Mouse (Mus musculus): ENCODE measurements around the gene Srpx. TPM values are rescaled to one million over a fixed set of nuclear protein-coding genes. Genes with fewer than 3 reads are reported as not detected.
A peak's percentile ranks its signal among the peaks of the same experiment; 100 is the strongest.

Gene Srpx
- total RNA-seq (2021) = 10 to 100 TPM in 1 of 2 experiments, 1 to 10 TPM in 1; 4.0 to 10.1 TPM
- 19.1 and 28.7 TPM in 2 replicates for polyA plus RNA-seq (2012; rRNA removed)
- long read RNA-seq, partial matches to known transcripts = 1 of 8 reads
- long read RNA-seq, other reads (novel, unspliced or antisense) = 1 of 8 reads

GRCm38 (mm10) chrX:10117065-10117719 lies at the start of gene Srpx:
Srpx (minus strand) TSS chrX:10117709.
- DNase-seq = no peak

- DNase-seq = no peak
Measured at GRCm38 (mm10) chrX:10152390-10152789, 34.9 kb upstream of the Srpx start.

- no peak for DNase-seq
Measured at GRCm38 (mm10) chrX:10115780-10116179, 1.7 kb downstream of the Srpx start.

GRCm38 (mm10) chrX:10110736-10111135 lies 6.8 kb downstream of the Srpx start:
- no peak for DNase-seq

GRCm38 (mm10) chrX:10108558-10108957 lies 9.0 kb downstream of the Srpx start:
- DNase-seq = no peak

- DNase-seq = no peak
Measured at GRCm38 (mm10) chrX:10105475-10105874, 12.0 kb downstream of the Srpx start.

GRCm38 (mm10) chrX:10102739-10103138 lies 14.8 kb downstream of the Srpx start:
- no peak for DNase-seq

- no peak for DNase-seq
Measured at GRCm38 (mm10) chrX:10095797-10096196, 21.7 kb downstream of the Srpx start.

- no peak for DNase-seq
Measured at GRCm38 (mm10) chrX:10080385-10080784, 37.1 kb downstream of the Srpx start.

- DNase-seq = no peak
Measured at GRCm38 (mm10) chrX:10079981-10080380, 37.5 kb downstream of the Srpx start.

- no peak for DNase-seq
Measured at GRCm38 (mm10) chrX:10073966-10074365, 43.5 kb downstream of the Srpx start.

GRCm38 (mm10) chrX:10071529-10071928 lies 46.0 kb downstream of the Srpx start:
- DNase-seq = no peak

GRCm38 (mm10) chrX:10070689-10071088 lies 46.8 kb downstream of the Srpx start:
- DNase-seq = peak; percentile 4

- DNase-seq = no peak
Measured at GRCm38 (mm10) chrX:10069405-10069804, 48.1 kb downstream of the Srpx start.

- no peak for DNase-seq
Measured at GRCm38 (mm10) chrX:10063781-10064180, 53.7 kb downstream of the Srpx start.

GRCm38 (mm10) chrX:10063361-10063760 lies 54.1 kb downstream of the Srpx start:
- DNase-seq = no peak

- no peak for DNase-seq
Measured at GRCm38 (mm10) chrX:10062201-10062600, 55.3 kb downstream of the Srpx start.

GRCm38 (mm10) chrX:10034666-10035065 lies 82.8 kb downstream of the Srpx start:
- no peak for DNase-seq

- no peak for DNase-seq
Measured at GRCm38 (mm10) chrX:10010202-10010601, 107.3 kb downstream of the Srpx start.

- no peak for DNase-seq
Measured at GRCm38 (mm10) chrX:10007675-10008270, 109.7 kb downstream of the Srpx start.

- DNase-seq = no peak
Measured at GRCm38 (mm10) chrX:10005946-10006345, 111.6 kb downstream of the Srpx start.

- no peak for DNase-seq
Measured at GRCm38 (mm10) chrX:10000718-10001117, 116.8 kb downstream of the Srpx start.
